Mouse (Mus musculus): ENCODE measurements around the gene Rpl10l.

DNA sequence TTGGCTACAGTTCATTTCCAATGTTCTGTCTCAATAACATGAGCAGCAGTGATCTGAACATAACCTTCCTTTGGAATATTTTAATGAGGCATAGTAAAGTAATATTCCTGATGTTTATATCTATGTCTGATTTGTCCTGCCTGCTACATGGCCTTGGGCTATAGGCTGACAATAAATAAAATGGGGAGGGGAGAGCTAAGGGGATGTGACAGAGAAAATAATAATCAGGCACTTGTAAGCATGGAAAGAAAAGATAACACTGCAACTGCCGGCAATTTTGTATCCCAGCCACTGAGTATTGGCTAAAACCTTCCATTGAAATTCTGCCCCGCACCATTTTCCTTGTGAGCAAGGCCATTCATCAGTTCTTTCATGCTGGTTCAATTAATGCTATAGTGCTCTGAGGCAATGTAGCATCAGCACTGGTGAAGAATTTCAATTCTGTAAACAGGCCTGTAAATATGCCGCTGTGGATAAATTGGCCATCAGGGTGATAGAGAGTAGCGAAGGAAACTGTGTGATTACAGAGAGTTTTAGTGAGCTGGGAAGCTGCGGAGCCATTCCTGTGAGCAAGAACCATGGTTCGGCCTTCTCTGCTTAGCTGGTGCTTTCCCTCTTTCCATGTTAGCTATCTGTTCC, 38.6 kb downstream of the Rpl10l start:
- TF ChIP-seq CTCF (conservative IDR thresholded peaks at IDR 0.05; ENCODE audit: low read length), result no peak
- no peak for TF ChIP-seq NANOG (IDR thresholded peaks at IDR 0.05; ENCODE audit: borderline replicate concordance, low read length)

All from E14TG2a.4 (cell line).